Mouse (Mus musculus) ES-Bruce4 (cell line): ENCODE measurements around the gene Hectd4.

Experiments used
- CTCF ChIP-seq: IDR thresholded peaks from one replicate; pipeline ENCODE4 v1.8.1; 2011; ENCODE audit warnings: low read depth, low read length
- EP300 ChIP-seq: IDR thresholded peaks from 2 replicates; pipeline ENCODE4 v1.6.1; 2011; ENCODE audit warnings: low read depth, low read length; ENCODE audit not compliant: insufficient read depth
- POLR2A ChIP-seq: IDR thresholded peaks from one replicate; pipeline ENCODE4 v1.8.1; 2011; ENCODE audit warnings: low read length; ENCODE audit not compliant: insufficient read depth

DNA sequence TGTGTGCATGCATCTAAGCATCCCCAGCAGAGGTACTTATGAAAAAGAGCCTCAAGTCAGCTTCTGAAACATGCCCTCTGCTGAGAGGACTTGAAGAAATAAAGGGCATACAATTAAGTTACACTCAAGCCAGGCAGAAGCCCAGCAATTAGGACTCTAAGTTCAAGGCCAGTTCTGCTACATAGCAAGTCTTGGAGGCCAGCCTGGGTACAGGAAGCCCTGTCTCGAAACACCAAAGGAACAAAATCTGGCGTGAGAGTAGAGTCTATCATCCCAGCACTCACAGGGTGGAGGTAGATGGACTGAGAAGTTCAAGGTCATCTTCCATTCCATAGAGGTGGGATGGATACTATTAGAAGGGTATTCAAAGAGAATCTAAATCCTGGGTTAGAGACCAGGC lies 35.6 kb upstream of the Hectd4 start:
- no peak for TF ChIP-seq CTCF
- no peak for TF ChIP-seq EP300
- TF ChIP-seq POLR2A = no peak
